Mouse (Mus musculus): ENCODE measurements at regions not wholly inside any gene's neighbourhood (a gene's known extent, or its start where the extent isn't known, plus 50 kb on each side); places are given as distances from the start of the nearest gene placed in this dataset.
A peak's percentile ranks its signal among the peaks of the same experiment; 100 is the strongest.

DNA sequence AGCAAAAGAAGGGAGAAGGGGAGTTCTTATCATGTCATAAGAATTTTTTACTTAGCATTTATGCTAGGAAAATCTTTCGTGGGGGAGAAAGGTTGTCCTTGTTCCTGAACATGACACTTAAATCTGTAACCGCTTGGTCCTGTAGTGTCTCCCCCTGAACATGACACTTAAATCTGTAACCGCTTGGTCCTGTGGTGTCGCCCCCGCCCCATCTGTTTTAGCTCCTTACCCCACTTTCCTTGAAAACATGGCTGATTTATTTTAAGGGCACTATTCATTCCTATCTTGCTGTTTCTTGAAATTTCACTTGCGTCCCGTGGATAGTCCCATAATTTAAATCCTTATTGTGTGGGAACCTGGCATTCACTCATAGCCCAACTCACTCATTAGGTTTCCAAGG, 82.2 kb downstream of the Rap2a start:
- DNase-seq (ENCODE audit: low spot score in 2 of 2) = no peak

DNA sequence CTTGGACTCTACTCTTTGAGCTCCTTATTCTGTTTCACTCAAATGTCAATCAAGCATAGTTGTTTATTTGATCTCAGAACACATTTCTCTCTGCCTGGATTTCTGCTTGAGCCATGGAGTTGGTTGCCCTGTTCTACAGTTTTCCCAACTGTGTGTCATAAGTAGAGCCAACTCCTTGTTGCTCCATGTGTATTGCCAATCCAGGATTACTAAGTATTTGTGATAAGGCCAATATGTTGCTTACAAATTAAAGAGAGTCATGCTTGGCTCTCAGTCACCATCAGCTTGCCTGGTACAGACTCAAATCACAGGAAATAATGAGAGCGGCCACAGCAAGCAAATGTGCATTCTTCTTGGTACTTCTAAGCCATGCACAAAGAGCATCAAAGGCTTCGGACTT, 82.7 kb downstream of the Rap2a start:
- no peak for DNase-seq (ENCODE audit: low spot score in 2 of 2)

DNA sequence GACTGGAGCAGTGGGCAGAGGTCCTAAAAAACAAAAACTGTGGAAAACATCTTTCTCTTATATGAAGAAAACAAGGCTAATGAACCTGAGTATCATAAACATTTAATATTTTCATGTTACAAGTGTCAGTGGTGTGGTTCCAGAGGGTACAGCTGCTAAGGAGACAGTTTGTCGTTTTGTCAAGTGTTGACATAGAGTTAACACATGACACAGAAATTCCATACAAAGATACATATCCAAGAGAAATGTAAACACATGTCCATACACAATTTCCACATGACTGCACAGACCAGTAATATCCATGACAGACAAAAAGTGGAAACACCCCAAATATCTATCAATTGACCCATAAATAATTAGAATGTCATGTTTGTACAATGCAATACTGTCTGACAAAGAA, 88.7 kb downstream of the Rap2a start:
- no peak for DNase-seq (ENCODE audit: low spot score in 2 of 2)

DNA sequence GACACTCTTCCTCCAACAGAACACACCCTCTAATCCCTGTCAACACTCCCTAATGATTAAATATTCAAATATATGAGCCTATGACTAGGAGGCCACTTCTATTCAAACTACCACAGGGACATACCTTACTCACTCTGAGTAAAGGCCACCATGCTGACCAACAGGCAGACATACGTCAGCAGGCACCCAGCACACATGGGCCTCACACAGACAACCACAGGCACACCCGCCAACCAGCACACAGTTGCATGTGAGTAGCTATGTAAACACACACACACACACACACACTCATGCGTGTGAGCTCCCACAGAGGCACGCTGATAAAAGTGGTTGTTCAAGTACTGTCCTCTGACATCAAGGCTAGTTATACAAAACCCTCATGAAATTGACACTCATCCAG, 89.8 kb downstream of the Rap2a start:
- no peak for DNase-seq (ENCODE audit: low spot score in 2 of 2)

DNA sequence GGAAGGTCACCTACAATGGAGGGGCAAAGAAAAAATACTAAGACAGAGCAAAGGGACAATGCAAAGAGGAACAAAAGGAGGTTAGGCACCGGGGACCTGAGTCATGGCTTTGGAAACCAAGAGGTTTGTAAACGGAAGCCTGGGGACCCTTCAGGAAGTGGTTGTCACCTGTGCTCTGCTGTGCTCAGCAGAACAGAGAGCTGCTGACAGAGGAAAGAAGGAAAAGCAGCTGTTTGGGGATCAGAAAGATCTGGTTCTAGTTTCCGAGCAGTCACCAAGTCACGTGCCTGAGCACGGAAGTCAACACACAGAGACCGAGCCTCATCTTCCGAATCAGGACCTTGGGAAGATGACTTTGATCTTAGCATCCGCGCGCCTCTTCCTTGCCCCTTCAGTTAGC, 94.0 kb downstream of the Rap2a start:
- DNase-seq (ENCODE audit: low spot score in 2 of 2) = no peak

DNA sequence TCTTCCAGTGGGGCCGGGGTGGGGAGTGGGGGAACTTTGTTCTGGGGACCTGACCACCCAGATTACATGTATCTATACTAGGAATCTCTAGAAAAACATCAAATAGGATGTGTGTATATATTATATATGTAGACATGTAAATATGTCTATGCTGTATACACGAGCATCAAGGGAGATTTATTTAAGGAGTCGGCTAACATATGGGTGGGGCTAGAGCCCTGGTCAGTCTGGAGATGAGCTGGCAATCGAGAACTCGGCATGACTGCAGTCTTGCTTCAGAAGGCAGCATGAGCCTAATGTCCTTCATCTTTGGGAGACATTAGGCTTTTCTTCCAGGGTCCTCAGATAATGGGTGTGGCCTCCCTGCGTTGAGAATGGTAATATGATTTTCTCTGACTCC, 97.0 kb downstream of the Rap2a start:
- no peak for DNase-seq (ENCODE audit: low spot score in 2 of 2)

DNA sequence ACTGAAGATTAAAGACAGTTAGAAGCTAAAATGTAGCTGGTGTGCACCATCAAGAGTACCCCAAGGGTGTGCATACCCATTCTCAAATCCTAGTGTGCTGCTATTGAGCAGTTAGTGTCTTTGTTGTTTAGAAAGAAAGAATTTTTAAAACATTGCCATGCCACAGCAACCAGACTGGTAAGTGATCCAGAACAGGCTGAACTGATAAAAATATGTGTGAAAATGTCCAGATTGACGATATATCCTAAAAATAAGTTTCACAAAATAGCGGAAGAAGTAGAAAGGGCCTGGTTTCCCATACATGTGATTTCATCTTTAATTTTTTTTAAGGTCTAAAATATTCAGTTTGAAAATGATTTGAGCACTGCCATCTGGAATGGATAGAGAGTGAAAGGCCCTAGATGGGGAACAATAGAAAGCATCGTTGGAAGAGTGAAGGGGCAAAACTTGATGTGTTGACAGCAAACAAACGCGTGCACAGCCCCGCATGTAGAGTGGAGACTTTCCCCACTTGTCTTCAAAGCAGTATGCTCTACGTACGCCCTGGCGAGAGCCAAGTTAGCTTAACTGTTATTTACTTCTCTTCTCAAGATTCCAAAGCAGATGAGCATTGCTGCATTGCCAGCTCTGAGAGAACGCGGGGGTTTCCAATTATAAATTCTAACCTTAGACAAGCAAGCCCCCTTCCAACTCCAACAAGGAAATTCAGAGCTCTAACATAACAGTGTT, 100.3 kb downstream of the Rap2a start:
- DNase-seq (ENCODE audit: low spot score in 2 of 2) = peak; percentile 22 to 54

DNA sequence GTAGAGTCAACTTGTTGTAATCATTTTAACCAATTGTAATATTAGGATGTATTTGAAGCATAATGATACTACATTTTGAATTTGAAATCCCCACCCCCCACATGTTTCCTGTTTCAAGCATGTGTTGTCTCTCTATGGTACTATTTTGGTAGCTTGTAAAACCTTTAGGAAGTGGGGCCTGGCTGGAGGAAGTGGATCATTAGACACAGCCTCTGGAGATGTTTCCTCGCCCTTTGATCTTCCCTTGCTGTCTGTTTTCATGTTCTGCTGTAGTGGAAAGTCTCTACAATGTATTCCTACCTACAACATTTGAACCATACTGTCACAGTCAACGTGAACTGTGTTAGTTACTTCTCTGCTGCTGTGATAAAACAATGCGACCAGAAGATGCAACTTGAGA, 105.6 kb downstream of the Rap2a start:
- no peak for DNase-seq (ENCODE audit: low spot score in 2 of 2)

DNA sequence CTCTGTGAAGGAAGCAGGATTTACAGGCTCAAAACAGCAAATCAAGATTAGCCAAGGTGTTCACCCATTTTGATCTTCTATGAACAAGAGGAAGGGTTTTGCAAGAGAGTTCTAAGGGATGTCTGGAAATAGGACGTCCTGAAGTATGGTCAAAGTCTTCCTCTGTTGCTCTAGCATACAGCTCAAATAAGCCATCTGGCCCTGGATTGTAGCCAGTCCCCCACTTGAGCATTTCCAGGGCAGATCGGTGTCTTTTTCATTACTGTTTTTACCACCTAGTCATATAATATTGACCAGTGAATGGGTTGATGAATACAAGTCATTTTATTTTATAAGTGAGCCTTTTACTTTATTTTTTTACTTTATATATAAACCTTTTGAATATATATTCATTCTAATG, 113.9 kb downstream of the Rap2a start:
- no peak for DNase-seq (ENCODE audit: low spot score in 2 of 2)

DNA sequence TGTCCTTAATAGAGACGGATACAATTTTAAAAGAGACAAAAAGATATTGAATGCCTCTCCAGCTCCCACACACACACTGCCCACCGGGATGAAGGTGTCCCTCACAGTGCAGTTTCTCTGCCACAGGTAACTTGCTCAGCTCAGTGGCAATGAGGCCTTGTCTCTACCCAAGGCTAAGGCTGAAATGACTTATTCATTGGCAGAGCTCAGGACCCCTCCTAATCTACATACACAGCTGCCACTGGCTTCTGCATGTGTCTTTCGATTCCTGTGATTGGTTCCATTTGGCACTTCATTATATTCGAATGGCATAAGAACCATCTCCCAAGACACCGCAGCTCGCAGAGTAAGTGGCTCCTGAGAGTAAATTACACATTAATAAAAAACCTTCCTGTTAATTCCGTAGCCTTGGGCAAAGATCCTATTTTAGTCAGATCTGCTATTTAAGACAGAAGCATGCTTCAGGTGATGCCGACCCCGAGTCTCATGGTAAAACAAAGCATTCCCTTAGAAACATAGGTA, 122.2 kb downstream of the Rap2a start:
- DNase-seq (ENCODE audit: low spot score in 2 of 2) = no peak

DNA sequence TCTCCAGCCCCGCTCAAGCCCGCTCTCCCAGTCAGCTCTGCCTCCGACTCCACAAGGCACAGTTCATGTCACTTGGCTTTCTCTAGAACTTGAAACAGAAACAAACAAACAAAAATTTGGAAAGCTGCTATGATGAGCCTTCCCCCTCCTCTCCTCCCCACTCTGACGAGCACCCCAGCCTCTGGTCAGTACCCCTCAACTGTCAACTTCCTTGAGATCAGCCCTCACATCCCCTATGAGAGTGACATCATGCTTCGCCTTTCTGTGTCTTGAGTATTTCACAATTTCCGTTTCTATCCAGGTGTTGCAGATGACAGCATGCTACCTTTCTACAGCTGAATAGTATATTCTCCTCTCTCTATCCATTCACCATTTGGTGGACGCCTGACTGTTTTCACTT, 123.3 kb downstream of the Rap2a start:
- no peak for DNase-seq (ENCODE audit: low spot score in 2 of 2)

DNA sequence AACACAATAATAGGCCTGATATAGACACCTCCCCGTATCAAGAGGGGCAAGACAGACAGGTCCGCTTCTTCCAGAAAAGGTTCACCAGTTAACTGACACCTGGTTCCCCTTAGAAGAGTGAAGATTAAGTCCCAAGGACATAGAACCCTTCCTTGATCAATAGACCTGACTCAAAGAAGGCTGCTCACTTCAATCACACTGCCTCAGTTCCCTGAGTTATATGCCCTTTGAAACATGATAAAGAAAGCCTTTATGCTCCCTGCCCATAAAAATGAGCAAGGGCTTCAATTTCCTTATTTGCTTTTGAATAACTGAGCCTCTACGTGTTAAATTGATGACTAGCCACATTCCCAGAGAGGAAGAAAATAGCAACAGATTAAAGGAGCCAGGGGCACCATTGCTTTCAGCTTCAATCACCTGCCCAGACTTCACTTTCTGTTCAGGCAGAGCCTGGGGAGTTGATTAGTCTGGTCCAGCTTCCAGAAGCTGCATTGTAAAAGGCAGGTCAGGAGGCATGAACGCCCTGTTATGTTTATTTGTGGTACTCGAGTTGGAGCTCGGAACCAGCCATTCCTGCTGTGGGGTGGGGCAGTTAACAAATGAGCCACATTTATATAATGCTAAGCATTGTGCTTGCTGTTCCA, 125.7 kb downstream of the Rap2a start:
- no peak for DNase-seq (ENCODE audit: low spot score in 2 of 2)

DNA sequence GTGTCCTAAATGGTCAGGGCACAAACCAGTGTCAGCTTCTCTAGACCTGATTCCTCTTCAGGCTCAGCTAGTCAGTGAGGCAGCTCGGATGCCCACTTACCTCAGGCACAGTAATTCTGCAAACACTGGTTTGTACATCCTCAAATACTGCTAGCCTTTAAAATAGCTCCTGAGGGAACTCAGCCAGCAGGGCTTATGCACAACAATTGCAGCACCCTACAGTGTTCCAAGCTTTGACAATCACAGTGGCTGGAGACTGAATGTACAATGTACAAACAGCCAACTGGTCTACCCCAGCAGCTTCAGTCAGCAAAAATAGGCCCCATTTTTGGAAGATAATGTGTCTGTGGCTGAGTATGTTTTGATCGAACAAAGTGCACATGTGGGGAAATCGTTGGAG, 129.6 kb downstream of the Rap2a start:
- no peak for DNase-seq (ENCODE audit: low spot score in 2 of 2)

DNA sequence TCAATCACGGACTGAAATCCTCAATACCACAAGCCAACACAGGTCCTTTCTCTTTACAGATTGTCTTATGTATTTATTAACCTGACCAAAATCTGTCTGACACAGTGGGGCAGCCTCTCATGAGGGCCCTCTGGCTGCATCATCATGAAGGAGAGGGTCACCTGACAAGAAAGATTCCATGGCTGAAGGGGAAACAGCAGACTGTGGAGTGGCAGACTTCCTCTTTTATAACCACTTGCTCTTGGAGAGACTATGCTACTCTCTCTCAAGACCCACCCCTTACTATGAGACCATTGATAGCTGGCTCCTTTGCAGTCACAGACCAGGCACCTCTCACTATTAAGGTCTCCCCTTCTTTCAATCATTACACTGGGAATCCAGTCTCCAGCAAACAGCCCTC, 133.1 kb downstream of the Rap2a start:
- DNase-seq (ENCODE audit: low spot score in 2 of 2) = no peak

DNA sequence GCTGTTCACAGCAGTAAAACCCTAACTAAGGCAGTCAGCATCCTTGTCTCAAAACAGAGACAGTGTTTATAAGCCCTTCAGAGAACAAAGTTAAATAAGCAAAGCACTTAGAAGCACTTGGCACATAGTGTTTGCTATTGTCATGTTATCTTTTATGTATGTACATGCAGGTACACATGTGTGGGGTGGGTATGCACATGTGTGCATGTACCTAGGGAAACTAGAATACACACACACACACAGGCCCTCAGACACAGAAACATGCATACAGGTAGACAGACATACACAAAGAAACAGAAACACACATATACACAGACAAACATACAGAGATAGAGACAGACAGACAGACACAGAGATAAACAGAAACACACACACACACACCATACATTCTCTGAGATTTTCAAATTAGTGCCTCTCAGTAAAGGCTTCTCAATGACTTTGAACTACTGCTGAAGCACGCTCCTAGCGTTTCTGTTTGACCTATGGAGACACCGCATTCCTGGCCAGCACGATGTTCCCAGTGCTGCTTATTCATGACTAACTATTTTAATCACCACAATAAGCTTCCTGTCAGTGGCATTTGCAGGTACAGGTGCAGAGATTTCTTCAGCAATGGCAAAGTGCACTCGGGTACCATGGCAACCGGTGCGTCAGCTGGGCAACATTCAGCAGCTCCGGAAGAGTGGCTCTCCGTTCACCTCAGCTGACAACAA, 148.1 kb downstream of the Rap2a start:
- peak; percentile 15 to 32 for DNase-seq (ENCODE audit: low spot score in 2 of 2)

DNA sequence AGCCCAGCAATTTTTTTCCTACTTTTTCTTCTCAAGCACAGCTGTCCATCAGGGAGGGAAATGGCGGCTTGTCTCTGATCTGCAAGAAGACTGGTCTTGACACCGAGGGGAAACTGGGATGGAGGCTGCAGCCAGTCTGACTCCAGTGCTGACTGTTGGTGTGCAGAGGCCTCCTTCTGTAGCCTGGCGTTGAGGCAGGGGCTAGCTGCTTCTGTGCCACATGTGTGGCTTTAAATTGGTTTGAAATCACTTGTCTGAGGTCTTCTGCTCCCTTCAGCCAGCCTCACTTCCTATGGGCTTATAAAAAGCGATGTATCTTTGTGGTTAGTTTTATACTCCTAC, 148.7 kb downstream of the Rap2a start:
- no peak for DNase-seq (ENCODE audit: low spot score in 2 of 2)

DNA sequence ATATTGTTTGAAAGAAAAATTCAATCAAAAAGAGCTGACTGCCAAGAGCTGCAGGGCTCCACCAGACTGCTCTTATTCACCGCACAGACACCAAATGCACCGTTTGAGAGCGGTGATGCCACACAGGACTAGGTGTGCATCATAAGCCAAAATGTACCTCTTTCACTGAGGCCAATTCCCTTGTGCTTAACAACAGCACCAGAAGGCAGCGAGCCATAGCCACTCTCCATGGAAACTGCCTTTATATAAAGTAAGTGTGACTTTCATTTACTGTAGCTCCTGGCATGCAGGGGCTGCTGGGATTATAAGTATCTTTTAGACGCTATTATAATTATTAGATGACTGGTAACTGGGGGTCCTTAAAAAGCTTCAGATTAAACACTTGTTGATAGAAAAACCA, 154.5 kb downstream of the Rap2a start:
- DNase-seq (ENCODE audit: low spot score in 2 of 2) = no peak

DNA sequence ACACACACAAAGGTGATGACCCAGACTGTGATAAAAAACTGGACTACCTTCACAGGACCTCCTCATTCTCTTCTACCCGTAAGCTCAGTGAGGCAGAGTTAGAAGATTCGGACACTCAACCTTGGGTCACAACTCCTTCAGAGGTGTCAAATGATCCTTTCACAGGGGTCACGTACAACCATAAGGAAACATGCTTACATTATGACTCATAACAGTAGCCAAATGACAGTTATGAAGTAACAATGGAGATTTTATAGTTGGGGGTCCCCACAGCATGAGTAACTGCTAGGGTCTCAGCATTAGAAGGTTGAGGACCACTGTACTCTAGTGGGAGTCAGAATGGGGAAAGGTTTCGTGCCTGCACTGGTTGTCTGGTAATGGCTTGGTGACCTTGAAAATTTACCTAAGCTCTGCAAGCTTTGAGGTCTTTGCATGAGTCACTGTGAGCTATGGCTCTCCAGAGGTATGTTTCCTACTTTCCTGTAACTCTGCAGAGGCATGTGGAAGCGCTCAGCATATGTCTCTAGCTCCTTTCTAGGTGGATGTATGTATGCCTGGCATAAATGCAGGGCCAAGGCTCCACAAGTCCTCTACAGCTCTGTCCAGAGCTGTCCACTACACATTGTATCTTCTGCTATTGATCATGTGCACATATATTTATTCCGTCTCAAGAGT, 158.6 kb downstream of the Rap2a start:
- DNase-seq (ENCODE audit: low spot score in 2 of 2) = no peak

DNA sequence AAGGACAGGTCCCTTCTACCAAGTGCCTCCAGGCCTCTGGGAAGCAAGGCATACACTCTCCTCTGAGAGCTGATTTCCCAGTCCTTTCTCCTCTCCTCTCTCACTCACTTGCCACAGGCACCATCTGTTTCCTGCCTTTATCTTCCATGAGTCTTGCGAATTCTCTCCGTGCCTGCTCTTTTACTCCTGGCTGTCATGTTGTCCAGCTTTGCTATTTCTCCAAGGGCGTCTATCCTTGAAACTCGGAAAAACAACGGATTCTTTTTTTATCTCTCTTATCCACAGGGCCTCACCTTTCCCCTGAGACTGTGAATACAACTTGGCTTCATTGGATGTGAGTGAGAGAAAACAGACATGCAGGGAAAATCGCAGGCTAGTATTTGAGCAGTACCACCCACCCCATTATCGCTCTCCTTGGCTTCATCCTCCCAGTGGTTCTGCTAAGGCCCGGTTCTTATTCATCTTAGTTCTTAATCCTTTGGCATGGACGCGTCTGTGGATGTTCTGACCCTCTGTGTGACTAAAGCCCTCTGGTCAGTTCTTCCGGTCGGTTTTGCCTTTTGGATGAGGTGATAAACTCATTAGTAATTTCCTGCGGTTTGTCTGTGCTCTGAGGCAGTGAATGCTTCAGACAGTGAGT, 159.4 kb downstream of the Rap2a start:
- DNase-seq (ENCODE audit: low spot score in 2 of 2) = no peak

DNA sequence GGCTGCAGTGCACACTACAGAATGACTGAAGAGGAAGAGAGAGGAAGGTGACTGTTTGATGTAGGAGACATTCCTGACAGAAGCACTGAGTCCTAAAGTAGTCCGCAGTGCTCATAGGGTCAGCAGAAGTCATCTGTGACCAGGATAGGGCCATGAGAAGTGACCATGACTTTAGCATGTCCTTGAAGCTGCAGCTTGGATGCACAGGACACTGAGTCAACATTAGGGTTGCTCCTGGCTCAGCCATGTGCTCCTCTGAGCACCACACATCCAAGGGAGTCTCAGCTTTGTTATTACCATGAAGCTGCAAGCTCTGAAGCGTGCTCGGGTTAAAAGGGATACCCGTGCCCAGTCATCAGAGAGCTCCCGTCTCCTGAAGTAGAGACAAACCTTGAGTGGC, 164.3 kb downstream of the Rap2a start:
- DNase-seq (ENCODE audit: low spot score in 2 of 2) = no peak

DNA sequence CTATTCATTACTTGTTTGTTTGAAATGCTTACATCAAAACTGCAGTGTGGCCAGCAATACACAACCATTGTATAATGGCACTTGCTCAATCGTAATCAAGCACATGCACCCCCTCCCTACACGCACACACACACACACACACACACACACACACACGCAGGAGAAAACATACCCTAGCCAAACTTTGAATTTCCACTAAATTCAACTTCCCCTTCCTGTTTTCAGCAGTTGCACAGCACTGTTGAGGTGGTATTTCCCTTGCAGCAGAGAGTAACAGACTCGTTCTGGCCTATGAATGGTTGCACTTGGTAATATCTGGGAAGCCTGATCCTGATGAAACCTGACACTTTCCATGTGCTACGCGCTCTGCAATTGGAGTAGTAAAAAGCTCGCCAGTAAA, 173.8 kb downstream of the Rap2a start:
- no peak for DNase-seq (ENCODE audit: low spot score in 2 of 2)

DNA sequence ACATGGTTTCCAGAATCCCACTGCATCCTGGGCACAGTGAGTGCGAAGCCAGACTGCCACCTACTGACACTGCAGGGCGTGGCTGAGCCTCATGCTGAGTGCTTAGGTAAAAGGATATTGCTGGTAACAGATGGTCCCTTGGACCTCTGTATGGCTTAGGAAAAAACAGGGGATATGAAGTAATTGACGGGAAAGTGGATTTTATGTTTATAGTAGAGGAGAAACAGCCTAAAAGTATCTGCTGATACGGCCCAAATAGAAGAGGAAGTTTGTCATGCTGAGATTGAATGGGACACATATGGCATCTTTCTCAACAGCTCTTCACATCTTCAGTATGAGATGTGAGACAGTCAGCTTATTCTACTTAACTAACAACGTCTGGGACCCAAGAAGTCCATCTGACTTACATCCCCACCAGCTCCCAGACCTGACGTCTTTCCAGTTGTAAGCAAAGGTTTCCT, 182.1 kb downstream of the Rap2a start:
- DNase-seq (ENCODE audit: low spot score in 2 of 2) = peak; percentile 21 to 37

Data from frontal cortex, postnatal 10 days (tissue).